Mouse (Mus musculus) limb, embryonic 15.5 days (tissue): ENCODE results near the gene Tmem237. TPM values are rescaled to one million over a fixed set of nuclear protein-coding genes. Genes with fewer than 3 reads are reported as not detected.

Experiments
- ATAC-seq: fragments of 200-750 bp; cut with Nextera tagmentation; 2 replicates; pipeline ENCODE4 v1.8.0; 2017; ENCODE audit warnings: low read depth, moderate TSS enrichment; ENCODE audit not compliant: insufficient number of reproducible peaks, low FRiP score, low TSS enrichment
- H3K27ac ChIP-seq: fragments of 300-500 bp; sonication (generic); 2 replicates; pipeline ENCODE4 v1.5.1; 2015; ENCODE audit warnings: moderate library complexity, mild to moderate bottlenecking, inconsistent platforms
- H3K27me3 ChIP-seq: fragments of 300-500 bp; sonication (generic); 2 replicates; pipeline ENCODE4 v1.6.1; 2015; ENCODE audit warnings: inconsistent platforms
- H3K36me3 ChIP-seq: fragments of 300-500 bp; sonication (generic); 2 replicates; pipeline ENCODE4 v1.6.1; 2015; ENCODE audit warnings: inconsistent platforms
- H3K4me1 ChIP-seq: fragments of 300-500 bp; sonication (generic); 2 replicates; pipeline ENCODE4 v1.6.1; 2015; ENCODE audit warnings: inconsistent platforms
- H3K4me2 ChIP-seq: fragments of 300-500 bp; sonication (generic); 2 replicates; pipeline ENCODE4 v1.6.1; 2015; ENCODE audit warnings: mild to moderate bottlenecking, inconsistent platforms
- H3K4me3 ChIP-seq: fragments of 300-500 bp; sonication (generic); 2 replicates; pipeline ENCODE4 v1.5.1; 2015; ENCODE audit warnings: mild to moderate bottlenecking, inconsistent platforms
- H3K9ac ChIP-seq: fragments of 300-500 bp; sonication (generic); 2 replicates; pipeline ENCODE4 v1.6.1; 2015; ENCODE audit warnings: inconsistent platforms
- H3K9me3 ChIP-seq: fragments of 300-500 bp; sonication (generic); 2 replicates; pipeline ENCODE4 v1.6.1; 2016; ENCODE audit warnings: inconsistent platforms
- WGBS: fragments of 180-500 bp; shearing (Covaris S2); methylation state at CpG from one replicate; pipeline ENCODE4 v1.1.7; 2015; 5-methylcytosine and 5-hydroxymethylcytosine counted together
- polyA plus RNA-seq: library from polyadenylated mRNA; unstranded; fragments of >200 nt; fragmentation: Nextera tagmentation; extraction: Ambion mirVana; gene quantifications from 2 replicates; pipeline ENCODE4 v1.2.1, GENCODE M21; 2015

Tmem237 gene
- polyA plus RNA-seq, result 28.4 and 31.1 TPM in 2 replicates

- peaks cover 4% of the 10 kb centered on the region; the same call in 1 of the 2 replicates for H3K4me1 ChIP-seq
- peak within 1 kb of the TSS; percentile 81 for H3K27ac ChIP-seq
- H3K4me3 ChIP-seq, result peak within 1 kb of the TSS; percentile 75
- peak; percentile 98 for ATAC-seq
- H3K36me3 ChIP-seq, result no peaks in the 10 kb centered on the region
- no peaks in the 10 kb centered on the region for H3K9me3 ChIP-seq
- peak within 1 kb of the TSS; percentile 70 for H3K4me2 ChIP-seq
- WGBS, result under 1% methylated on average over 74 of the region's 74 CpGs
- H3K27me3 ChIP-seq, result no peaks in the 10 kb centered on the region
- H3K9ac ChIP-seq, result peak within 1 kb of the TSS; percentile 73
Measured at GRCm38 (mm10) chr1:59119720-59120457, at the start of gene Tmem237. TSS of gene Tmem237 (minus strand) at chr1:59120408.

GRCm38 (mm10) chr1:59169586-59169985, 49.4 kb upstream of the Tmem237 start:
- Histone ChIP-seq H3K36me3 (peaks cover 54% of the 10 kb centered on the region), H3K27me3 (no peaks in the 10 kb centered on the region), H3K4me3 (no peak overlapping the region), H3K9ac (no peak overlapping the region), H3K4me1 (no peaks in the 10 kb centered on the region), H3K9me3 (no peaks in the 10 kb centered on the region), H3K27ac (no peak overlapping the region), H3K4me2 (no peak overlapping the region)
- WGBS, result 75% methylated on average over 6 of the region's 6 CpGs
- ATAC-seq, result no peak

- no peak for ATAC-seq
- Histone ChIP-seq H3K27me3 (no peaks in the 10 kb centered on the region), H3K27ac (no peak overlapping the region), H3K9ac (no peak overlapping the region), H3K4me3 (no peak overlapping the region), H3K9me3 (no peaks in the 10 kb centered on the region), H3K36me3 (peaks cover 56% of the 10 kb centered on the region), H3K4me1 (no peaks in the 10 kb centered on the region), H3K4me2 (no peak overlapping the region)
- 70% methylated on average over 2 of the region's 2 CpGs for WGBS
Measured at GRCm38 (mm10) chr1:59168556-59168955, 48.3 kb upstream of the Tmem237 start.

GRCm38 (mm10) chr1:59167654-59168425, 47.6 kb upstream of the Tmem237 start:
- no peak overlapping the region for H3K4me2 ChIP-seq
- H3K9me3 ChIP-seq, result no peaks in the 10 kb centered on the region
- peaks cover 7% of the 10 kb centered on the region for H3K4me1 ChIP-seq
- H3K27ac ChIP-seq, result no peak overlapping the region
- peaks cover 54% of the 10 kb centered on the region for H3K36me3 ChIP-seq
- no peak for ATAC-seq
- WGBS, result 84% methylated on average over 4 of the region's 4 CpGs
- H3K9ac ChIP-seq, result no peak overlapping the region
- no peaks in the 10 kb centered on the region for H3K27me3 ChIP-seq
- H3K4me3 ChIP-seq, result no peak overlapping the region

GRCm38 (mm10) chr1:59166232-59166905, 46.2 kb upstream of the Tmem237 start:
- Histone ChIP-seq H3K4me3 (no peak overlapping the region), H3K9me3 (no peaks in the 10 kb centered on the region), H3K27me3 (no peaks in the 10 kb centered on the region), H3K4me2 (no peak overlapping the region), H3K9ac (no peak overlapping the region), H3K4me1 (peaks cover 9% of the 10 kb centered on the region), H3K27ac (no peak overlapping the region), H3K36me3 (peaks cover 43% of the 10 kb centered on the region)
- 79% methylated on average over 9 of the region's 9 CpGs for WGBS
- no peak for ATAC-seq

GRCm38 (mm10) chr1:59163918-59164317, 43.7 kb upstream of the Tmem237 start:
- Histone ChIP-seq H3K27ac (no peak overlapping the region), H3K27me3 (no peaks in the 10 kb centered on the region), H3K4me3 (no peak overlapping the region), H3K4me1 (peaks cover 11% of the 10 kb centered on the region), H3K9me3 (no peaks in the 10 kb centered on the region), H3K4me2 (no peak overlapping the region), H3K9ac (no peak overlapping the region), H3K36me3 (peaks cover 34% of the 10 kb centered on the region)
- 79% methylated on average over 5 of the region's 5 CpGs for WGBS
- no peak for ATAC-seq

GRCm38 (mm10) chr1:59163030-59163461, 42.8 kb upstream of the Tmem237 start, which contains the start of gene Mpp4:
TSS of gene Mpp4 (minus strand) at chr1:59163389.
- H3K9ac ChIP-seq, result no peak within 1 kb of the TSS
- H3K4me3 ChIP-seq, result no peak within 1 kb of the TSS
- H3K4me1 ChIP-seq, result peaks cover 11% of the 10 kb centered on the region
- no peak within 1 kb of the TSS for H3K4me2 ChIP-seq
- WGBS, result 52% methylated on average over 12 of the region's 12 CpGs
- no peaks in the 10 kb centered on the region for H3K27me3 ChIP-seq
- H3K36me3 ChIP-seq, result peaks cover 32% of the 10 kb centered on the region
- H3K9me3 ChIP-seq, result no peaks in the 10 kb centered on the region
- ATAC-seq, result no peak
- H3K27ac ChIP-seq, result peak within 1 kb of the TSS; percentile 72

- ATAC-seq, result no peak; the same call in 1 of the 2 replicates
- no peak overlapping the region for H3K4me3 ChIP-seq
- H3K4me2 ChIP-seq, result no peak overlapping the region
- WGBS, result 52% methylated on average over 8 of the region's 8 CpGs
- H3K9ac ChIP-seq, result no peak overlapping the region
- no peaks in the 10 kb centered on the region for H3K27me3 ChIP-seq
- H3K4me1 ChIP-seq, result peaks cover 11% of the 10 kb centered on the region
- peak overlapping the region; percentile 72 for H3K27ac ChIP-seq
- H3K36me3 ChIP-seq, result peaks cover 26% of the 10 kb centered on the region
- no peaks in the 10 kb centered on the region for H3K9me3 ChIP-seq
Measured at GRCm38 (mm10) chr1:59162309-59163024, 42.3 kb upstream of the Tmem237 start.

- 81% methylated on average over 6 of the region's 6 CpGs for WGBS
- H3K9ac ChIP-seq, result no peak overlapping the region
- peaks cover 16% of the 10 kb centered on the region for H3K36me3 ChIP-seq
- ATAC-seq, result no peak
- H3K4me3 ChIP-seq, result no peak overlapping the region
- no peaks in the 10 kb centered on the region for H3K27me3 ChIP-seq
- H3K27ac ChIP-seq, result peak overlapping the region; percentile 71
- no peaks in the 10 kb centered on the region for H3K9me3 ChIP-seq
- H3K4me1 ChIP-seq, result peaks cover 11% of the 10 kb centered on the region
- H3K4me2 ChIP-seq, result no peak overlapping the region
Measured at GRCm38 (mm10) chr1:59161396-59161795, 41.2 kb upstream of the Tmem237 start.

- Histone ChIP-seq H3K9ac (no peak overlapping the region), H3K27me3 (no peaks in the 10 kb centered on the region), H3K36me3 (peaks cover 11% of the 10 kb centered on the region; the same call in 1 of the 2 replicates), H3K9me3 (no peaks in the 10 kb centered on the region), H3K27ac (no peak overlapping the region), H3K4me2 (no peak overlapping the region), H3K4me1 (peaks cover 11% of the 10 kb centered on the region), H3K4me3 (no peak overlapping the region)
- WGBS, result 75% methylated on average over 6 of the region's 6 CpGs
- ATAC-seq, result no peak
Measured at GRCm38 (mm10) chr1:59160871-59161270, 40.7 kb upstream of the Tmem237 start.

- H3K4me1 ChIP-seq, result peaks cover 11% of the 10 kb centered on the region
- H3K9ac ChIP-seq, result no peak overlapping the region
- 86% methylated on average over 3 of the region's 3 CpGs for WGBS
- peaks cover 8% of the 10 kb centered on the region; the same call in 1 of the 2 replicates for H3K36me3 ChIP-seq
- H3K9me3 ChIP-seq, result no peaks in the 10 kb centered on the region
- no peak for ATAC-seq
- H3K4me2 ChIP-seq, result no peak overlapping the region
- no peak overlapping the region for H3K4me3 ChIP-seq
- H3K27ac ChIP-seq, result no peak overlapping the region
- H3K27me3 ChIP-seq, result no peaks in the 10 kb centered on the region
Measured at GRCm38 (mm10) chr1:59159136-59159535, 38.9 kb upstream of the Tmem237 start.
